Mouse (Mus musculus) ES-E14 (cell line): ENCODE measurements at regions not wholly inside any gene's neighbourhood (a gene's known extent, or its start where the extent isn't known, plus 50 kb on each side); places are given as distances from the start of the nearest gene placed in this dataset.

Experiments
- DNase-seq: peaks from one replicate; pipeline ENCODE4 v3.0.0-alpha.2; 2013; ENCODE audit warnings: low read depth, low spot score
- H3K27ac ChIP-seq: 2 replicates; pipeline ENCODE4 v1.5.1; 2012; ENCODE audit warnings: low read depth, mild to moderate bottlenecking, low read length, moderate library complexity, mixed read lengths; ENCODE audit not compliant: poor library complexity, insufficient read depth, severe bottlenecking
- H3K36me3 ChIP-seq: 2 replicates; pipeline ENCODE4 v1.6.1; 2012; ENCODE audit warnings: mild to moderate bottlenecking, low read length, moderate library complexity, mixed read lengths; ENCODE audit not compliant: control insufficient read depth, poor library complexity, insufficient read depth, severe bottlenecking
- H3K4me1 ChIP-seq, 2 experiments: fragments of 150-350 bp in 1 of 2; sonication (generic) in 1 of 2; 2 replicates each; pipeline ENCODE4 v1.6.1; 2012; ENCODE audit warnings: low read length in 2 of 2, mild to moderate bottlenecking in 1 of 2, mixed read lengths in 1 of 2; ENCODE audit not compliant: control insufficient read depth in 2 of 2, insufficient read depth in 2 of 2, poor library complexity in 1 of 2
- H3K4me3 ChIP-seq, 2 experiments: fragments of 150-350 bp in 1 of 2; sonication (generic) in 1 of 2; 2 replicates each; pipeline ENCODE4 v1.5.1; 2012; ENCODE audit warnings: low read length in 2 of 2, low read depth in 1 of 2, mild to moderate bottlenecking in 1 of 2, mixed read lengths in 1 of 2; ENCODE audit not compliant: insufficient read depth in 1 of 2, poor library complexity in 1 of 2, severe bottlenecking in 1 of 2
- H3K9ac ChIP-seq: 2 replicates; pipeline ENCODE4 v1.6.1; 2012; ENCODE audit warnings: low read depth, mild to moderate bottlenecking, low read length, mixed read lengths; ENCODE audit not compliant: poor library complexity, insufficient read depth, severe bottlenecking
- H3K9me3 ChIP-seq: fragments of 150-350 bp; sonication (generic); 2 replicates; pipeline ENCODE4 v1.6.1; 2012; ENCODE audit warnings: low read depth, mild to moderate bottlenecking, low read length; ENCODE audit not compliant: control insufficient read depth, insufficient read depth
- CHD2 ChIP-seq: IDR thresholded peaks from 2 replicates; pipeline ENCODE4 v1.6.1; 2014; ENCODE audit warnings: mild to moderate bottlenecking, low read depth, low read length, inconsistent platforms
- HCFC1 ChIP-seq: IDR thresholded peaks from 2 replicates; pipeline ENCODE4 v1.6.1; 2012; ENCODE audit warnings: low read length, inconsistent platforms, borderline replicate concordance; ENCODE audit not compliant: insufficient read depth
- MAFK ChIP-seq: IDR thresholded peaks from 2 replicates; pipeline ENCODE4 v1.6.1; 2014; ENCODE audit warnings: mild to moderate bottlenecking, low read depth, low read length, inconsistent platforms; ENCODE audit not compliant: insufficient read depth
- ZC3H11A ChIP-seq: IDR thresholded peaks from 2 replicates; pipeline ENCODE4 v1.6.1; 2012; ENCODE audit warnings: low read depth, mild to moderate bottlenecking, inconsistent platforms, low read length, borderline replicate concordance
- ZNF384 ChIP-seq: IDR thresholded peaks from 2 replicates; pipeline ENCODE4 v1.6.1; 2012; ENCODE audit warnings: low read depth, low read length, inconsistent platforms
- in situ Hi-C, 2 experiments: fragments of 600-800 bp; cut with MboI; formaldehyde crosslinking; loops; one replicate each; pipeline ENCODE4 v1.15.1; 2025; ENCODE audit warnings: low sequenced_read_pairs in 2 of 2, inconsistent platforms in 1 of 2; ENCODE audit not compliant: unreplicated experiment in 2 of 2

DNA sequence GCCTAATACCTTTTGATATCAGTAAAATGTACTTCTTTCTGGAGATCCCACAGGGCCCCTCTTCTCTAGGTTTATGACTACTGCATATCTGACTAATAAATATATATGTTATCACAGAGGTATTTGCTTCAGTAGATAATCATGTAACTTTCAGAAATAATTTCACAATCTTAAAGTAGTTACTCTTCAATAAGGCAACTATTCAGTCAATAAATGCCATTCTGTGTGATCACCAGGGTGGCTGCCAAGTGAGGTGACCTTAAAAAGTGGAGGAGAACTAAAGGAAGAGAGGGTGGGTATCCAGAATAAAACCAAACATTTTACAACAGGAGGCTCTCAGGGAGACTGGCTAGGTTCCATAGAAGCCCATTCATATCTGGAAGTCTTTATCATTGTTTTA is 748.4 kb downstream of the Inhba start:
- no peak for DNase-seq
- no peak overlapping the region for H3K27ac ChIP-seq
- H3K9ac ChIP-seq, result no peak overlapping the region
- TF ChIP-seq CHD2 (no peak), MAFK (no peak), HCFC1 (no peak), ZNF384 (no peak), ZC3H11A (no peak)
- no peak overlapping the region for H3K4me3 ChIP-seq
- H3K36me3 ChIP-seq, result no peaks in the 10 kb centered on the region
- no peaks in the 10 kb centered on the region; a peak in 1 of 4 replicates for H3K4me1 ChIP-seq
- H3K9me3 ChIP-seq, result no peaks in the 10 kb centered on the region
- in situ Hi-C loops, result loop anchor here in 1 of 2 experiments (25.0 kb wide), 1 partner anchor 748 kb away; the partner anchor contains the start of gene Inhba

GRCm38 (mm10) chr13:16761415-16761814 is 749.8 kb downstream of the Inhba start:
- no peak for DNase-seq
- no peaks in the 10 kb centered on the region for H3K36me3 ChIP-seq
- in situ Hi-C loops, result loop anchor here in 1 of 2 experiments (25.0 kb wide), 1 partner anchor 749 kb away; the partner anchor contains the start of gene Inhba
- H3K4me1 ChIP-seq, result no peaks in the 10 kb centered on the region; a peak in 1 of 4 replicates
- no peak overlapping the region for H3K4me3 ChIP-seq
- TF ChIP-seq ZNF384 (no peak), ZC3H11A (no peak), HCFC1 (no peak), MAFK (no peak), CHD2 (no peak)
- no peaks in the 10 kb centered on the region for H3K9me3 ChIP-seq
- H3K9ac ChIP-seq, result no peak overlapping the region
- no peak overlapping the region for H3K27ac ChIP-seq

- no peak overlapping the region for H3K9ac ChIP-seq
- no peaks in the 10 kb centered on the region; a peak in 1 of 4 replicates for H3K4me1 ChIP-seq
- no peak for DNase-seq
- no peaks in the 10 kb centered on the region for H3K9me3 ChIP-seq
- no peak overlapping the region for H3K27ac ChIP-seq
- no peaks in the 10 kb centered on the region for H3K36me3 ChIP-seq
- H3K4me3 ChIP-seq, result no peak overlapping the region
- in situ Hi-C loops, result loop anchor here in 1 of 2 experiments (25.0 kb wide), 1 partner anchor 750 kb away; the partner anchor contains the start of gene Inhba
- TF ChIP-seq ZC3H11A (no peak), ZNF384 (no peak), HCFC1 (no peak), CHD2 (no peak), MAFK (no peak)
Observed at GRCm38 (mm10) chr13:16762326-16762725, 750.7 kb downstream of the Inhba start.

DNA sequence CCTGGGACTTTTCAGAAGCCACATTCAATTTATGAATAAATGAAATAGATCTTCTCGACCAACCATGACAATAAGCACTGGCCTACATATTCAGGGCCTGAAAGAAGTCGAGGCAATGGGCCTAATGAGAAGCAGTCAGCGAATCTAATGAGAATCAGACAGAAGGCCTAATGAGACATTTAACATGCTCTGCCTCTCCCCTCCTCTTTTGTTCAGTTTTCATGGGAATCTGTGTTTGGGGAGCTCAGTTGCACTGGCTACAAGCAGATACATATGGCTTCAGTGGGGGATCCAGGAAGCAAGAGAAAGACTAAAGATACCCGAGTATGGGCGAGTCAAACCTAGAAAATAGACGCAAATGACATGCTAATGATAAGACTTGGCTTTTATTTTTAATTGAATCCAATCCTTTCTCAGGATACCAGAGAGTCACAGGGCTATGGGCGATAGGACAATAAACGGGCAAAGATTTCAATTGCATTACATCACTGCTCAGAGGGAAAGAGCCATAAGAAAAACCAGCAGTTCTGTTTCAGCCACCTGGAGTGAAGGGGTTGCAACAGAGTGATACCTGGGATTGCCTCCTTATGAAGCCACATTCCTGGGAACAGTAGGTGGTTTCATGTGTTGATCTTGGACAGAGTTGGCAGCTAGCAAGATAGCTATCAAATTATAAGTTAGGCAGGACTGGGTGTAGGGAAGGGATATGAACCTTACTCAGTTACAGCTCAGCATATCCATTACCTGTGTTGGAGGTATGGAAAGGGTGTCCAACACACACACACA is 751.3 kb downstream of the Inhba start:
- no peaks in the 10 kb centered on the region for H3K36me3 ChIP-seq
- no peak for DNase-seq
- H3K9ac ChIP-seq, result no peak overlapping the region
- H3K4me3 ChIP-seq, result no peak overlapping the region
- no peaks in the 10 kb centered on the region for H3K9me3 ChIP-seq
- in situ Hi-C loops, result loop anchor here in 1 of 2 experiments (25.0 kb wide), 1 partner anchor 751 kb away; the partner anchor contains the start of gene Inhba
- H3K27ac ChIP-seq, result no peak overlapping the region
- TF ChIP-seq HCFC1 (no peak), ZNF384 (no peak), MAFK (no peak), CHD2 (no peak)
- no peaks in the 10 kb centered on the region; a peak in 1 of 4 replicates for H3K4me1 ChIP-seq
